Mouse (Mus musculus) ZHBTc4 (cell line): Measurements from ENCODE around the gene Esrrb.

ENCODE experiments used
- DNase-seq: peaks from one replicate; pipeline ENCODE4 v3.0.0-alpha.2; 2011; ENCODE audit warnings: low read depth, low spot score

Gene Esrrb

GRCm38 (mm10) chr12:86565996-86566395 lies 205.1 kb downstream of the Esrrb start:
- no peak for DNase-seq
